29 mouse cellular contexts compared by ENCODE assay signal in the genomic region with DNA sequence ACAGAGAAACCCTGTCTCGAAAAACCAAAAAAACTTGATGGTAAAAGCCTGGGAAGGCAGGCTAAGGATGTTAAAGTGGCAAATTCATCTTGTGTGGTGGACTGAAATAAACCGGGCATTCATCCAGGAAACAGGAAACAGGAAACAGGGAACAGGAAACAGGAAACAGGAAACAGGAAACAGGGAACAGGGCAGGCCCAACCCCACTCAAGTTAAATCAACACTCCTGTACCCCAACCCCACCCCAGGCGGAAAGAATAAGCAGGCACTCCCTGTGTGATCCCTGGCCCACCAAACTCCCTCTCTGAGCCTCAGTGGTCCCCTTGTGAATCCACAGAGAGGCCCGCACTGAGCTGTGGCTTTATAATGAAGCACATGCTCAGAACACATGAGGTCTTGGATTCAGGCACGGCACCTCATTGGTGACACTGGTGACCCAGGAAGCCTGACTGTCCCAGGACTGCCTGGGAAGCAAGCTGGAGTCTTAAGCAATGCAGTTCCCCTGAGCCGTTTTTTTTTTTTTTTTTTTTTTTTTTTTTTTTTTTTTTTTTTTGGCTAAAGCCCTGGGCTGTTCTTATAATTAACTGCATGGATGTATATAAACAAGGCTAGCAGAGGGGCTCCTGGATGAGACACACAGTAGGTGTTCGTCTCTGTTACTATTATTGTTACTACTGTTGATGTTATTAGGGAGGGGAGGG. TPM values are rescaled to one million over a fixed set of nuclear protein-coding genes. Genes with fewer than 3 reads are reported as not detected.
A peak's percentile ranks its signal among the peaks of the same experiment; 100 is the strongest.
DNase-seq lines count a peak whose midpoint lies in the region; ATAC-seq and TF ChIP-seq lines count a peak whose summit lies in the region.
"Had no signal": no experiment of that assay in that cellular context is flagged by ENCODE, and none has a peak within 500 bp of the region (broad histone marks: within the 10 kb centered on the region; RNA-seq: fewer than 3 reads in every experiment).

No protein-coding gene starts in this region.

- peaks cover 2% of the 10 kb centered on the region; the same call in 1 of the 2 replicates for H3K4me1 ChIP-seq in hindbrain, embryonic 11.5 days (replicated peaks; ENCODE audit: control insufficient read depth, insufficient read depth, low read length)
- peaks cover 15% of the 10 kb centered on the region; the same call in 1 of the 2 replicates for H3K4me1 ChIP-seq in hindbrain, embryonic 14.5 days (replicated peaks; ENCODE audit: control insufficient read depth, insufficient read depth, low read length)
- H3K4me1 ChIP-seq in midbrain, embryonic 10.5 days: peaks cover 55% of the 10 kb centered on the region
- H3K4me1 ChIP-seq in midbrain, embryonic 11.5 days (ENCODE audit: control insufficient read depth, insufficient read depth, low read length): peaks cover 10% of the 10 kb centered on the region
- peaks cover 13 to 44% of the 10 kb centered on the region in 2 experiments for H3K4me1 ChIP-seq in ES-E14 (ENCODE audit: control insufficient read depth in 2 of 2, insufficient read depth in 2 of 2, low read length in 2 of 2, poor library complexity in 1 of 2)
- no peaks in the 10 kb centered on the region for H3K4me1 ChIP-seq in stomach, postnatal 0 days (replicated peaks; ENCODE audit: control insufficient read depth, insufficient read depth)

- no peak overlapping the region for H3K4me2 ChIP-seq in hindbrain, embryonic 11.5 days (replicated peaks; ENCODE audit: low read depth, low read length)
- no peak overlapping the region for H3K4me2 ChIP-seq in hindbrain, embryonic 14.5 days (replicated peaks)
- H3K4me2 ChIP-seq in midbrain, embryonic 11.5 days: no peak overlapping the region
- H3K4me2 ChIP-seq in stomach, postnatal 0 days (replicated peaks; ENCODE audit: low read depth): no peak overlapping the region
- H3K4me2 ChIP-seq: embryonic facial prominence, embryonic 15.5 days; forebrain, embryonic 13.5 days; heart, embryonic 11.5 days; limb, embryonic 12.5 days; midbrain, embryonic 13.5 days; stomach, embryonic 15.5 days had no signal

- in situ Hi-C loops in ES-E14 (cut with MboI; ENCODE audit: low sequenced_read_pairs in 2 of 2, unreplicated experiment in 2 of 2): no loop called here

- H3K27me3 ChIP-seq in hindbrain, embryonic 11.5 days (ENCODE audit: control insufficient read depth, insufficient read depth, low read length): no peaks in the 10 kb centered on the region
- no peaks in the 10 kb centered on the region for H3K27me3 ChIP-seq in hindbrain, embryonic 14.5 days (ENCODE audit: control insufficient read depth, insufficient read depth, low read length)
- H3K27me3 ChIP-seq in midbrain, embryonic 10.5 days (ENCODE audit: low read depth, poor library complexity, severe bottlenecking): no peaks in the 10 kb centered on the region
- H3K27me3 ChIP-seq in midbrain, embryonic 11.5 days (ENCODE audit: control insufficient read depth, insufficient read depth, low read length): no peaks in the 10 kb centered on the region
- no peaks in the 10 kb centered on the region for H3K27me3 ChIP-seq in stomach, postnatal 0 days (ENCODE audit: control insufficient read depth, insufficient read depth, low read length)
- H3K27me3 ChIP-seq: embryonic facial prominence, embryonic 15.5 days; forebrain, embryonic 13.5 days; limb, embryonic 12.5 days; midbrain, embryonic 13.5 days; stomach, embryonic 15.5 days had no signal

- H3K9me3 ChIP-seq in hindbrain, embryonic 11.5 days (ENCODE audit: control insufficient read depth, low read length): no peaks in the 10 kb centered on the region
- no peaks in the 10 kb centered on the region for H3K9me3 ChIP-seq in hindbrain, embryonic 14.5 days (ENCODE audit: control insufficient read depth, low read length)
- H3K9me3 ChIP-seq in midbrain, embryonic 10.5 days (replicated peaks): no peaks in the 10 kb centered on the region
- no peaks in the 10 kb centered on the region for H3K9me3 ChIP-seq in midbrain, embryonic 11.5 days (ENCODE audit: control insufficient read depth, low read length)
- no peaks in the 10 kb centered on the region for H3K9me3 ChIP-seq in ES-E14 (ENCODE audit: control insufficient read depth, insufficient read depth, low read depth, low read length)
- H3K9me3 ChIP-seq in stomach, postnatal 0 days (ENCODE audit: control insufficient read depth, low read length): no peaks in the 10 kb centered on the region
- H3K9me3 ChIP-seq: embryonic facial prominence, embryonic 10.5 days; embryonic facial prominence, embryonic 15.5 days; forebrain, embryonic 13.5 days; G1E; limb, embryonic 12.5 days; midbrain, embryonic 13.5 days; stomach, embryonic 15.5 days had no signal

- DNase-seq in hindbrain, embryonic 11.5 days (ENCODE audit: low spot score): no peak
- DNase-seq in hindbrain, embryonic 14.5 days (ENCODE audit: low spot score): no peak
- DNase-seq in midbrain, embryonic 10.5 days (ENCODE audit: low spot score): no peak
- no peak for DNase-seq in midbrain, embryonic 11.5 days (ENCODE audit: low spot score, missing footprints)
- DNase-seq in ES-E14 (ENCODE audit: low read depth, low spot score): no peak
- no peak for DNase-seq in stomach, postnatal 0 days (ENCODE audit: low spot score)
- no peak for DNase-seq in adrenal gland, postnatal 36 days
- DNase-seq: adrenal gland, postnatal 25 days; cerebellum, adult 2 months; cerebellum, postnatal 14 days; gastrocnemius, postnatal 36 days; heart, adult 18-20 months; heart, postnatal 36 days; right cerebral cortex, postnatal 25 days; thymus, adult 2 months; thymus, postnatal 36 days had no signal

- H3K4me3 ChIP-seq in hindbrain, embryonic 11.5 days (ENCODE audit: low read depth, low read length): no peak overlapping the region
- no peak overlapping the region for H3K4me3 ChIP-seq in hindbrain, embryonic 14.5 days (replicated peaks; ENCODE audit: low read length)
- no peak overlapping the region for H3K4me3 ChIP-seq in midbrain, embryonic 10.5 days
- H3K4me3 ChIP-seq in midbrain, embryonic 11.5 days (ENCODE audit: low read depth, low read length): no peak overlapping the region
- H3K4me3 ChIP-seq in ES-E14 (ENCODE audit: insufficient read depth in 1 of 2, low read depth in 1 of 2, low read length in 2 of 2, poor library complexity in 1 of 2, severe bottlenecking in 1 of 2): peak overlapping the region; percentile 43 to 60
- H3K4me3 ChIP-seq in stomach, postnatal 0 days (ENCODE audit: low read depth, low read length): no peak overlapping the region
- H3K4me3 ChIP-seq: embryonic facial prominence, embryonic 10.5 days; embryonic facial prominence, embryonic 15.5 days; forebrain, embryonic 13.5 days; layer of hippocampus, adult 2 months; left cerebral cortex, adult 2 months; limb, embryonic 12.5 days; midbrain, embryonic 13.5 days; stomach, embryonic 15.5 days had no signal

- no peaks in the 10 kb centered on the region for H3K36me3 ChIP-seq in hindbrain, embryonic 11.5 days (ENCODE audit: control insufficient read depth, insufficient read depth, low read length)
- H3K36me3 ChIP-seq in hindbrain, embryonic 14.5 days (replicated peaks; ENCODE audit: control insufficient read depth, insufficient read depth): no peaks in the 10 kb centered on the region
- H3K36me3 ChIP-seq in midbrain, embryonic 10.5 days: no peaks in the 10 kb centered on the region
- H3K36me3 ChIP-seq in midbrain, embryonic 11.5 days (ENCODE audit: control insufficient read depth, insufficient read depth, low read length): no peaks in the 10 kb centered on the region
- H3K36me3 ChIP-seq in ES-E14 (ENCODE audit: control insufficient read depth, insufficient read depth, low read length, poor library complexity, severe bottlenecking): peaks cover 7% of the 10 kb centered on the region
- H3K36me3 ChIP-seq in stomach, postnatal 0 days (ENCODE audit: control insufficient read depth, insufficient read depth, low read length): no peaks in the 10 kb centered on the region
- H3K36me3 ChIP-seq: embryonic facial prominence, embryonic 10.5 days; embryonic facial prominence, embryonic 15.5 days; G1E; limb, embryonic 12.5 days; midbrain, embryonic 13.5 days; stomach, embryonic 15.5 days had no signal

- peak overlapping the region; percentile 70; the same call in 1 of the 2 replicates for H3K27ac ChIP-seq in hindbrain, embryonic 11.5 days (ENCODE audit: low read depth, low read length)
- H3K27ac ChIP-seq in hindbrain, embryonic 14.5 days: no peak overlapping the region
- 0 out of 2 replicates have a peak overlapping the region, but pooled peaks have one; percentile 63 for H3K27ac ChIP-seq in midbrain, embryonic 10.5 days (replicated peaks)
- no peak overlapping the region for H3K27ac ChIP-seq in midbrain, embryonic 11.5 days (ENCODE audit: low read depth, low read length)
- H3K27ac ChIP-seq in ES-E14 (ENCODE audit: insufficient read depth, low read depth, low read length, poor library complexity, severe bottlenecking): peak overlapping the region; percentile 36; the same call in 1 of the 2 replicates
- 0 out of 2 replicates have a peak overlapping the region, but pooled peaks have one; percentile 8 for H3K27ac ChIP-seq in stomach, postnatal 0 days (replicated peaks)
- H3K27ac ChIP-seq: embryonic facial prominence, embryonic 10.5 days; embryonic facial prominence, embryonic 15.5 days; forebrain, embryonic 13.5 days; layer of hippocampus, adult 2 months; left cerebral cortex, adult 2 months; limb, embryonic 12.5 days; midbrain, embryonic 13.5 days; stomach, embryonic 15.5 days had no signal

- no peak for ATAC-seq in hindbrain, embryonic 11.5 days (ENCODE audit: low FRiP score)
- no peak for ATAC-seq in hindbrain, embryonic 14.5 days (ENCODE audit: low FRiP score)
- ATAC-seq in midbrain, embryonic 11.5 days (ENCODE audit: low FRiP score): no peak
- no peak for ATAC-seq in stomach, postnatal 0 days (ENCODE audit: low FRiP score, low TSS enrichment)
- ATAC-seq: CD4-positive, CD25-positive, alpha-beta regulatory T cell, adult 4 months; forebrain, embryonic 13.5 days; intestine, embryonic 16.5 days had no signal

- 82% methylated on average over 7 of the region's 7 CpGs for WGBS in hindbrain, embryonic 11.5 days
- 80% methylated on average over 7 of the region's 7 CpGs for WGBS in hindbrain, embryonic 14.5 days
- 83% methylated on average over 7 of the region's 7 CpGs for WGBS in midbrain, embryonic 10.5 days
- 86% methylated on average over 7 of the region's 7 CpGs for WGBS in midbrain, embryonic 11.5 days
- WGBS in stomach, postnatal 0 days: 81% methylated on average over 7 of the region's 7 CpGs

- no peak overlapping the region for H3K9ac ChIP-seq in hindbrain, embryonic 11.5 days (ENCODE audit: low read depth, low read length)
- no peak overlapping the region for H3K9ac ChIP-seq in hindbrain, embryonic 14.5 days
- no peak overlapping the region for H3K9ac ChIP-seq in midbrain, embryonic 11.5 days (ENCODE audit: low read length)
- peak overlapping the region; percentile 50; the same call in 1 of the 2 replicates for H3K9ac ChIP-seq in ES-E14 (ENCODE audit: insufficient read depth, low read depth, low read length, poor library complexity, severe bottlenecking)
- H3K9ac ChIP-seq in stomach, postnatal 0 days (ENCODE audit: low read length): no peak overlapping the region
- H3K9ac ChIP-seq: embryonic facial prominence, embryonic 15.5 days; forebrain, embryonic 13.5 days; limb, embryonic 12.5 days; midbrain, embryonic 13.5 days; stomach, embryonic 15.5 days had no signal

- no peak for TF ChIP-seq EP300 in stomach, postnatal 0 days (optimal IDR thresholded peaks at IDR 0.05)

- no peak for TF ChIP-seq CTCF in stomach, postnatal 0 days (IDR thresholded peaks at IDR 0.05; ENCODE audit: low read depth)

RNA-seq across cellular contexts. Expression of gene Alpl, which starts 8.4 kb away (rescaled TPM):
- 17.4 and 21.2 TPM in 2 replicates for polyA plus RNA-seq in hindbrain, embryonic 11.5 days (2014; fragmentation: Nextera tagmentation; extraction: Ambion mirVana)
- 8.3 and 10.2 TPM in 2 replicates for polyA plus RNA-seq in hindbrain, embryonic 14.5 days (2014; fragmentation: Nextera tagmentation; extraction: Ambion mirVana)
- polyA plus RNA-seq in midbrain, embryonic 10.5 days (2016; fragmentation: Nextera tagmentation; extraction: Ambion mirVana): 34.2 and 38.6 TPM in 2 replicates
- 23.7 and 24.5 TPM in 2 replicates for polyA plus RNA-seq in midbrain, embryonic 11.5 days (2014; fragmentation: Nextera tagmentation; extraction: Ambion mirVana)
- 234 and 330 TPM in 2 replicates for total RNA-seq in ES-E14 (2012; rRNA removed)
- polyA plus RNA-seq in stomach, postnatal 0 days (2015; fragmentation: Nextera tagmentation; extraction: Ambion mirVana): 2.0 and 2.5 TPM in 2 replicates
- 10 to 100 TPM in 1 of 2 experiments, 1 to 10 TPM in 1; 4.4 to 55.1 TPM for total RNA-seq in adrenal gland, postnatal 36 days (2021)
- total RNA-seq: G1E; monocyte, adult 5-6 weeks had no signal
- polyA plus RNA-seq: G1E had no signal

Comparison
In these comparisons a context has a peak if more than half of its experiments do, and no peak if none do; other contexts are left out.
1. H3K27ac ChIP-seq: peak in hindbrain, embryonic 11.5 days (single experiment), midbrain, embryonic 10.5 days (single experiment), ES-E14 (single experiment) and stomach, postnatal 0 days (single experiment); none in hindbrain, embryonic 14.5 days (single experiment) and midbrain, embryonic 11.5 days (single experiment).
2. H3K4me3 ChIP-seq: peak in ES-E14 (2 of 2); none in hindbrain, embryonic 11.5 days (single experiment), hindbrain, embryonic 14.5 days (single experiment), midbrain, embryonic 10.5 days (single experiment), midbrain, embryonic 11.5 days (single experiment) and stomach, postnatal 0 days (single experiment).